Mouse (Mus musculus) lung, embryonic 15.5 days (tissue): ENCODE data around the gene Tex21. TPM values are rescaled to one million over a fixed set of nuclear protein-coding genes. Genes with fewer than 3 reads are reported as not detected.

Source experiments
- ATAC-seq: fragments of 200-750 bp; cut with Nextera tagmentation; 2 replicates; pipeline ENCODE4 v1.8.0; 2017; ENCODE audit warnings: moderate number of reproducible peaks, borderline replicate concordance; ENCODE audit not compliant: low FRiP score, low TSS enrichment; ENCODE audit errors: extremely low read depth
- H3K27ac ChIP-seq: fragments of 300-500 bp; sonication (generic); 2 replicates; pipeline ENCODE4 v1.5.1; 2015; ENCODE audit warnings: moderate library complexity, mild to moderate bottlenecking, inconsistent platforms
- H3K27me3 ChIP-seq: fragments of 300-500 bp; sonication (generic); 2 replicates; pipeline ENCODE4 v1.6.1; 2015; ENCODE audit warnings: inconsistent platforms
- H3K36me3 ChIP-seq: fragments of 300-500 bp; sonication (generic); 2 replicates; pipeline ENCODE4 v1.6.1; 2015; ENCODE audit warnings: inconsistent platforms
- H3K4me1 ChIP-seq: fragments of 300-500 bp; sonication (generic); 2 replicates; pipeline ENCODE4 v1.6.1; 2015; ENCODE audit warnings: inconsistent platforms
- H3K4me2 ChIP-seq: fragments of 300-500 bp; sonication (generic); 2 replicates; pipeline ENCODE4 v1.6.1; 2015; ENCODE audit warnings: inconsistent platforms, mild to moderate bottlenecking, moderate library complexity
- H3K4me3 ChIP-seq: fragments of 300-500 bp; sonication (generic); 2 replicates; pipeline ENCODE4 v1.5.1; 2015; ENCODE audit warnings: mild to moderate bottlenecking, inconsistent platforms
- H3K9ac ChIP-seq: fragments of 300-500 bp; sonication (generic); 2 replicates; pipeline ENCODE4 v1.6.1; 2015; ENCODE audit warnings: inconsistent platforms
- H3K9me3 ChIP-seq: fragments of 300-500 bp; sonication (generic); 2 replicates; pipeline ENCODE4 v1.6.1; 2016; ENCODE audit warnings: inconsistent platforms
- WGBS: fragments of 180-500 bp; shearing (Covaris S2); methylation state at CpG from one replicate; pipeline ENCODE4 v1.1.7; 2015; 5-methylcytosine and 5-hydroxymethylcytosine counted together
- polyA plus RNA-seq: library from polyadenylated mRNA; unstranded; fragments of >200 nt; fragmentation: Nextera tagmentation; extraction: Ambion mirVana; gene quantifications from 2 replicates; pipeline ENCODE4 v1.2.1, GENCODE M21; 2015

The Tex21 gene
- polyA plus RNA-seq, 1 experiment from 2014 or later, result not detected

DNA sequence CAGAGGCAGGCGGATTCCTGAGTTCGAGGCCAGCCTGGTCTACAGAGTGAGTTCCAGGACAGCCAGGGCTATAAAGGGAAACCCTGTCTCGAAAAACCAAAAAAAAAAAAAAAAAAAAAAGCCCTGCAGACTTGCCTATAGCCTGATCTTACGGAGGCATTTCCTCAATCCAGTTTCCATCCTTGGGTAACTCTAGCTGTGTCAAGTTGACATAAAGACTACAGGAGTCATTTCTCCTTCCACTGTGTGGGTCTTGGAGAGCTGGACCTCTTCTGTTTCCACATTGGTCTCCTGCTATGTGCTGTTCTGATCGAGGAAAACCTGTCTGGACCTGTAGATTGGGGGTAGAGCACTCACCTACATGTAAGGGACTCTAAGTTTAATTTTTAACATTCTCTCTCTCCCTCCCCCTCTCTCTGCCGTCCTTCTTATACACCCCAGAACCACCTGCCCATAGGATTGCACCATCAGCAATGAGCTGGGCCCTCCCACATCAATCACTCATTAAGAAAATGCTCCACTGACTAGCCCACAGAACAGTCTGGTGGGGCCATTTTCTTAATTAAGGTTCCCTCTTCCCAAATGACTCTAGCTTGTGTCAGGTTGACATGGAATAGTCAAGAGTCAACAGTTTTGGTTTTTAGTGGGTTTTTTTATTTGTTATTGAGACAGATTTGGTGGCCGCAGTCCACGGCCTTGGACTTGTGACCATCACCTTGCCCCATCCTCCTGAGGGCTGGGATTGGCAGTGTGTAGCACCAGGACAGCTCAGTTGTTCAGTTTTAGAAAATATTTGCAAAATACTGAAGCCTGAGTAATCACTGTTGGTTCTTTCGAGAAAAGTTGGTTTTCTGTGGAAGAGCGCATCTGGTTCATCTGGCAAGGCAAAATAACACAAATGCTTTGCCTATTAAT lies 26.3 kb upstream of the Tex21 start:
- 85% methylated on average over 10 of the region's 10 CpGs for WGBS
- H3K4me3 ChIP-seq, result no peak overlapping the region
- ATAC-seq, result no peak
- H3K36me3 ChIP-seq, result peaks cover 10% of the 10 kb centered on the region; the same call in 1 of the 2 replicates
- H3K27me3 ChIP-seq, result no peaks in the 10 kb centered on the region
- no peaks in the 10 kb centered on the region for H3K4me1 ChIP-seq
- H3K4me2 ChIP-seq, result no peak overlapping the region
- no peak overlapping the region for H3K9ac ChIP-seq
- no peaks in the 10 kb centered on the region for H3K9me3 ChIP-seq
- H3K27ac ChIP-seq, result no peak overlapping the region

DNA sequence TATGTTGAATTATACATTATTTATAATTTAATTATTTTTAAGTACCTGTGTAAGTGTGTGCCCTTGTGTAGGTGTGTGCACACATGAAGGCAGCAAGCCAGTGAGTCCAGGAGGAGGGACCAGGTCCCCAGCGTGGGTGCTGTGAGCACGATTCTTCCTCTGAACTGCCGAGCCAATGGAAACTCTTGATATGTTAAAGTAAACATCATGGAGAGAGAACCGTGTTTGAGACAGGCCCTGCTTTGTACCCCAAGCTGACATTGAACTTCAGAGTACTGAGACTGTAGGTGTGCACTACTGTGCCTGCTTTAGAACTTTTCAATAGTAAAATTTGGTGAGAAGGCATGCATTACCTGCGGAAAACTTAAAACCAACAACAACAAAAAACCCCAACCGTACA lies 25.0 kb upstream of the Tex21 start:
- ATAC-seq, result 0 out of 2 replicates have a peak, but pooled peaks have one; percentile 23
- no peaks in the 10 kb centered on the region for H3K4me1 ChIP-seq
- WGBS, result 52% methylated on average over 6 of the region's 6 CpGs
- no peak overlapping the region for H3K4me2 ChIP-seq
- H3K36me3 ChIP-seq, result peaks cover 10% of the 10 kb centered on the region; the same call in 1 of the 2 replicates
- H3K27ac ChIP-seq, result no peak overlapping the region
- no peaks in the 10 kb centered on the region for H3K9me3 ChIP-seq
- H3K9ac ChIP-seq, result no peak overlapping the region
- no peak overlapping the region for H3K4me3 ChIP-seq
- H3K27me3 ChIP-seq, result no peaks in the 10 kb centered on the region

- no peak overlapping the region for H3K27ac ChIP-seq
- ATAC-seq, result no peak
- H3K36me3 ChIP-seq, result peaks cover 14% of the 10 kb centered on the region
- H3K4me3 ChIP-seq, result no peak overlapping the region
- H3K9me3 ChIP-seq, result no peaks in the 10 kb centered on the region
- no peak overlapping the region for H3K4me2 ChIP-seq
- no peaks in the 10 kb centered on the region for H3K27me3 ChIP-seq
- no peak overlapping the region for H3K9ac ChIP-seq
- no peaks in the 10 kb centered on the region for H3K4me1 ChIP-seq
- 64% methylated on average over 7 of the region's 7 CpGs for WGBS
Observed at GRCm38 (mm10) chr12:76269196-76269595, 22.6 kb upstream of the Tex21 start.

GRCm38 (mm10) chr12:76268686-76269085 lies 22.1 kb upstream of the Tex21 start:
- no peak for ATAC-seq
- H3K4me2 ChIP-seq, result no peak overlapping the region
- H3K4me1 ChIP-seq, result no peaks in the 10 kb centered on the region
- no peak overlapping the region for H3K4me3 ChIP-seq
- H3K36me3 ChIP-seq, result peaks cover 12% of the 10 kb centered on the region
- no peak overlapping the region for H3K27ac ChIP-seq
- 81% methylated on average over 10 of the region's 10 CpGs for WGBS
- no peak overlapping the region for H3K9ac ChIP-seq
- no peaks in the 10 kb centered on the region for H3K27me3 ChIP-seq
- H3K9me3 ChIP-seq, result no peaks in the 10 kb centered on the region

DNA sequence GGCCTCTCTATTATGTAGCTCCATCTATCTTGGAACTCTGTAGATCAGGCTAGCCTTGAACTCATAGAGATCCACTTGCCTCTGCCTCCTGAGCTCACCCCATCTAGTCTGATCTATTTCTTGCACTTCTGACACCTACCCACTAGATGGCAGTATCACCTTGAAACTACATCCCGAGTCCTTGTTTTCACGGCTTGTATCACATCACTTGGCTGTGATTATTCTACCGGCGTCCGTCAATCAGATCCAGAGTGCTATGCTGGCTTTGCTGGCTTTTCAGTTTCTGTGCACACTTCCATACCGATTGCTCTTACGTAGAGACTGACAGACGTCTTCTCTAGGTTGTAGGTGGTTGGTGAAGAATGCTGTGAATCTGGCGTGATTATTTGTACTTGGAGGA lies 20.3 kb upstream of the Tex21 start:
- Histone ChIP-seq H3K4me2 (no peak overlapping the region), H3K9ac (no peak overlapping the region), H3K27me3 (no peaks in the 10 kb centered on the region), H3K4me1 (no peaks in the 10 kb centered on the region), H3K36me3 (peaks cover 10% of the 10 kb centered on the region), H3K9me3 (no peaks in the 10 kb centered on the region), H3K4me3 (no peak overlapping the region), H3K27ac (no peak overlapping the region)
- 0 out of 2 replicates have a peak, but pooled peaks have one; percentile 46 for ATAC-seq
- 69% methylated on average over 9 of the region's 9 CpGs for WGBS

DNA sequence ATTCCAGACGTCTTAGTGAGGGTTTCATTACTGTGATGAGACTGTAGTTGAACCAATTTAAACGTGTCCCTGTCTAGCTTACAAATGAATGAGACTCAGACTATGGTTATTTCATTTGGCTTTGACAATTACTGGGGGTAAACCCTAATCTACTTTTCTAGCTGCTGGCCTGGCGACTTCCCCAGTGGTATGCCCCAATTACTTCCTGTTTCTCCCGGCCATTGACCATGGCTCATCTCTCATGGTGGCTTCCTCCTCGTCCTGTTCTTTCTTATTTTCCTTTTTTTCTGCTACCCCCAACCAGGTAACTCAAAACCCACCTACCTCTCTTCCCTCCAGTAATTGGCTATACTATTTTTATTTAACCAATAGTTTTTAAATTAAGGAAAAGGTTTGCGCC lies 18.5 kb upstream of the Tex21 start:
- H3K4me1 ChIP-seq, result no peaks in the 10 kb centered on the region
- H3K36me3 ChIP-seq, result peaks cover 6% of the 10 kb centered on the region
- H3K4me3 ChIP-seq, result no peak overlapping the region
- WGBS, result 67% methylated on average over 6 of the region's 6 CpGs
- no peak for ATAC-seq
- H3K27ac ChIP-seq, result no peak overlapping the region
- H3K4me2 ChIP-seq, result no peak overlapping the region
- H3K9me3 ChIP-seq, result no peaks in the 10 kb centered on the region
- no peaks in the 10 kb centered on the region for H3K27me3 ChIP-seq
- no peak overlapping the region for H3K9ac ChIP-seq

DNA sequence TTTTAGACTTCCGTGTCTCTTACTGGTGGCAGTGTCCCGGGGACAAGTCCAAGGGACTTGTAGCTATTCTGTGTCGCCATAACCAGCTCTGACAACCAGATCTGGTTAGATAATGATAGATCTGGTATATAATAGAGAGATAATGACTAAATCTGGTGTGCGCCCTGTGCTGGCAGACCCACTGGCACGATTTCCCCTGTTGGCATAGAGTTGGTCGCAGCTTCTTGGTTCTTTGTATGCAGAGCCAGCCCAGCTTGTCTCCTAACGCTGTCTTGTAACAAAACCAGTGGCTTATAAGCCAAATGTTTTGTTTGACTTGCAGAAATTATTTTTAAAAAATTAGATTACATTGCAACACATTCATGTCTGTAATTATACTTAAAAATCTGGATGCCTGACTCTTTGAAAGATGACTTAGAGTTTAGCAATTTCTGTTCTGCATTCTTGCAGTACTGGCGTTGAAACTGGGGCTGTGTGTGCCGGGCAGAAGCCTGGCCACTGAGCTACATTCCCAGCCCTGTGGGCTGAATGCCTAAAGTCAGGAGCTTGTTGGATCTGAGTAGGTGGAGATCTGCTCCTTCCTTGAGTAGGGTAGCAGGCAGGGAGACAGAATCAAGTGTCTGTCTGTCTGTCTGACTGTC lies 17.9 kb upstream of the Tex21 start:
- WGBS, result 77% methylated on average over 9 of the region's 9 CpGs
- Histone ChIP-seq H3K27ac (no peak overlapping the region), H3K4me3 (no peak overlapping the region), H3K9me3 (no peaks in the 10 kb centered on the region), H3K36me3 (peaks cover 6% of the 10 kb centered on the region), H3K9ac (no peak overlapping the region), H3K4me1 (no peaks in the 10 kb centered on the region), H3K27me3 (no peaks in the 10 kb centered on the region), H3K4me2 (no peak overlapping the region)
- ATAC-seq, result no peak

GRCm38 (mm10) chr12:76263876-76264275 lies 17.3 kb upstream of the Tex21 start:
- H3K9ac ChIP-seq, result no peak overlapping the region
- no peaks in the 10 kb centered on the region for H3K9me3 ChIP-seq
- ATAC-seq, result no peak
- H3K27ac ChIP-seq, result no peak overlapping the region
- H3K27me3 ChIP-seq, result no peaks in the 10 kb centered on the region
- H3K4me3 ChIP-seq, result no peak overlapping the region
- no peaks in the 10 kb centered on the region for H3K4me1 ChIP-seq
- no peak overlapping the region for H3K4me2 ChIP-seq
- 74% methylated on average over 1 of the region's 1 CpGs for WGBS
- H3K36me3 ChIP-seq, result peaks cover 6% of the 10 kb centered on the region

GRCm38 (mm10) chr12:76262918-76263317 lies 16.4 kb upstream of the Tex21 start:
- no peak for ATAC-seq
- Histone ChIP-seq H3K36me3 (peaks cover 6% of the 10 kb centered on the region), H3K27me3 (no peaks in the 10 kb centered on the region), H3K4me2 (no peak overlapping the region), H3K9me3 (no peaks in the 10 kb centered on the region), H3K27ac (no peak overlapping the region), H3K4me3 (no peak overlapping the region), H3K4me1 (no peaks in the 10 kb centered on the region), H3K9ac (no peak overlapping the region)
- 89% methylated on average over 4 of the region's 4 CpGs for WGBS

- Histone ChIP-seq H3K4me1 (peaks cover 7% of the 10 kb centered on the region; the same call in 1 of the 2 replicates), H3K9ac (no peak overlapping the region), H3K4me2 (no peak overlapping the region), H3K27ac (no peak overlapping the region), H3K4me3 (no peak overlapping the region), H3K9me3 (no peaks in the 10 kb centered on the region), H3K36me3 (peaks cover 6% of the 10 kb centered on the region), H3K27me3 (no peaks in the 10 kb centered on the region)
- WGBS, result 87% methylated on average over 4 of the region's 4 CpGs
- no peak for ATAC-seq
Observed at GRCm38 (mm10) chr12:76261556-76261955, 15.0 kb upstream of the Tex21 start.

DNA sequence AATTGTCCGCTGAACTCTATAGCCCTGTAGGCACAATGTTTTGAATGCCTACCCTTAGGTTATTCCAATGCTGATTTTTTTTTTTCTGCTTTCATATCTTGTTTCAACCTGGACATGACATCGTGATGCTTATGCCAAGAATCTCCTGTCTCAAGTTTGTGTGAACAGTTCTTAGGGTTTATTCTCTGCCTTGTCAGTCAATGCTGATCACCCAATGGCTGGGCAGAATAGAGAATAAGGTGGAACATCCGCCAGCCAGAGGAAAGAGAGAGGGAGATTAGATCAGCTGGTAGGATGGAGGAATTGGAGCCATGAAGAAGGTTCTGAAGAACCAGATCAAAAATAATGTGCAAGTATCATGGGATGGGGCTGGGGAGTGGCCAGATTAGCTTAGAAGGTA lies 14.1 kb upstream of the Tex21 start:
- Histone ChIP-seq H3K27ac (no peak overlapping the region), H3K4me1 (peaks cover 7% of the 10 kb centered on the region), H3K9me3 (no peaks in the 10 kb centered on the region), H3K4me2 (no peak overlapping the region), H3K27me3 (no peaks in the 10 kb centered on the region), H3K9ac (no peak overlapping the region), H3K4me3 (no peak overlapping the region), H3K36me3 (no peaks in the 10 kb centered on the region)
- ATAC-seq, result no peak
- WGBS, result 86% methylated on average over 3 of the region's 3 CpGs
